Mouse (Mus musculus) naive thymus-derived CD4-positive, alpha-beta T cell, adult 5 months (primary cell): ENCODE data around the gene Fxyd1. TPM values are rescaled to one million over a fixed set of nuclear protein-coding genes. Genes with fewer than 3 reads are reported as not detected.

Experiments
- polyA plus RNA-seq: library from polyadenylated mRNA; unstranded; fragments of 100-300 nt; shearing (Covaris generic); gene quantifications from one replicate; pipeline ENCODE4 v1.2.1, GENCODE M21; 2017

Fxyd1 gene
- polyA plus RNA-seq = not detected

GRCm38 (mm10) chr7:31057071-31057470, at the start of gene Fxyd1:
Gene Fxyd1, minus strand, starts transcription at chr7:31057199.

GRCm38 (mm10) chr7:31076492-31076891, 19.5 kb upstream of the Fxyd1 start, which contains the start of gene Fxyd3:
Gene Fxyd3, minus strand, starts transcription at chr7:31076704.

GRCm38 (mm10) chr7:31059108-31059507, 2.1 kb upstream of the Fxyd1 start, which contains the start of gene Lgi4:
Gene Lgi4, plus strand, starts transcription at chr7:31059342.

GRCm38 (mm10) chr7:31051321-31052021, 5.5 kb downstream of the Fxyd1 start, which contains the start of gene Fxyd7:
Gene Fxyd7, minus strand, starts transcription at chr7:31051467.

GRCm38 (mm10) chr7:31042431-31042910, 14.5 kb downstream of the Fxyd1 start, which contains the start of gene Fxyd5:
Gene Fxyd5, minus strand, starts transcription at chr7:31042481.

Other genes starting within 250 kb of the Fxyd1 start
- not detected for gene Ffar2, start 233.4 kb downstream of the Fxyd1 start, polyA plus RNA-seq
- gene Ffar3, start 201.0 kb downstream of the Fxyd1 start, polyA plus RNA-seq = not detected
- not detected for gene Ffar1, start 195.6 kb downstream of the Fxyd1 start, polyA plus RNA-seq
- not detected for gene Cd22, start 176.9 kb downstream of the Fxyd1 start, polyA plus RNA-seq
- gene Mag, start 142.3 kb downstream of the Fxyd1 start, polyA plus RNA-seq = not detected
- not detected for gene Hamp2, start 132.5 kb downstream of the Fxyd1 start, polyA plus RNA-seq
- gene Hamp, start 113.2 kb downstream of the Fxyd1 start, polyA plus RNA-seq = not detected
- 12.8 TPM for gene Usf2, start 100.4 kb downstream of the Fxyd1 start, polyA plus RNA-seq
- gene Lsr, start 83.7 kb downstream of the Fxyd1 start, polyA plus RNA-seq = 1.1 TPM
- not detected for gene Fam187b, start 83.4 kb downstream of the Fxyd1 start, polyA plus RNA-seq
- 1,718 TPM for gene Fxyd5, start 14.7 kb downstream of the Fxyd1 start, polyA plus RNA-seq
- gene Fxyd7, start 5.7 kb downstream of the Fxyd1 start, polyA plus RNA-seq = 1.6 TPM
- gene Lgi4, start 2.1 kb upstream of the Fxyd1 start, polyA plus RNA-seq = not detected
- gene Fxyd3, start 19.5 kb upstream of the Fxyd1 start, polyA plus RNA-seq = not detected
- gene Hpn, start 58.1 kb upstream of the Fxyd1 start, polyA plus RNA-seq = not detected
- gene Scn1b, start 69.8 kb upstream of the Fxyd1 start, polyA plus RNA-seq = not detected
- 669 TPM for gene Gramd1a, start 98.7 kb upstream of the Fxyd1 start, polyA plus RNA-seq
- gene Scgb2b2, start 233.3 kb upstream of the Fxyd1 start, polyA plus RNA-seq = not detected
- not detected for gene Scgb1b2, start 234.6 kb upstream of the Fxyd1 start, polyA plus RNA-seq